Mouse (Mus musculus) forebrain, postnatal 0 days (tissue): ENCODE data around the gene Ccdc180. TPM values are rescaled to one million over a fixed set of nuclear protein-coding genes. Genes with fewer than 3 reads are reported as not detected.

ENCODE experiments used
- ATAC-seq: fragments of 200-750 bp; cut with Nextera tagmentation; 2 replicates; pipeline ENCODE4 v1.8.0; 2017; ENCODE audit warnings: mild to moderate bottlenecking, moderate library complexity
- DNase-seq: peaks from one replicate; pipeline ENCODE4 v3.0.0-alpha.2; 2015
- H3K27ac ChIP-seq: fragments of 300-500 bp; sonication (generic); 2 replicates; pipeline ENCODE4 v1.5.1; 2014; ENCODE audit warnings: low read depth, mild to moderate bottlenecking, antibody characterized with exemption, low read length, moderate library complexity, mixed read lengths
- H3K27me3 ChIP-seq: fragments of 300-500 bp; sonication (generic); 2 replicates; pipeline ENCODE4 v1.6.1; 2014; ENCODE audit warnings: mild to moderate bottlenecking, low read length, mixed read lengths; ENCODE audit not compliant: insufficient read depth
- H3K36me3 ChIP-seq: fragments of 300-500 bp; sonication (generic); 2 replicates; pipeline ENCODE4 v1.6.1; 2014; ENCODE audit warnings: mild to moderate bottlenecking, moderate library complexity; ENCODE audit not compliant: insufficient read depth
- H3K4me1 ChIP-seq: fragments of 300-500 bp; sonication (generic); 2 replicates; pipeline ENCODE4 v1.6.1; 2014; ENCODE audit warnings: antibody characterized with exemption; ENCODE audit not compliant: insufficient read depth
- H3K4me2 ChIP-seq: fragments of 300-500 bp; sonication (generic); 2 replicates; pipeline ENCODE4 v1.6.1; 2014; ENCODE audit warnings: low read depth, mild to moderate bottlenecking, moderate library complexity
- H3K4me3 ChIP-seq: fragments of 300-500 bp; sonication (generic); 2 replicates; pipeline ENCODE4 v1.5.1; 2014; ENCODE audit warnings: low read depth, low read length, mixed read lengths
- H3K9ac ChIP-seq: fragments of 300-500 bp; sonication (generic); 2 replicates; pipeline ENCODE4 v1.6.1; 2014; ENCODE audit warnings: mild to moderate bottlenecking
- H3K9me3 ChIP-seq: fragments of 300-500 bp; sonication (generic); 2 replicates; pipeline ENCODE4 v1.6.1; 2016; ENCODE audit warnings: low read length
- CTCF ChIP-seq: sonication (generic); IDR thresholded peaks from 2 replicates; pipeline ENCODE4 v1.5.1; 2016; ENCODE audit warnings: antibody characterized with exemption, control low read depth, low read depth
- WGBS: fragments of 180-500 bp; shearing (Covaris S2); extraction: QIAGEN DNeasy Blood & Tissue Kit; methylation state at CpG from one replicate; pipeline ENCODE4 v1.1.7; 2014; 5-methylcytosine and 5-hydroxymethylcytosine counted together
- polyA plus RNA-seq: library from polyadenylated mRNA; unstranded; fragments of >200 nt; fragmentation: Nextera tagmentation; extraction: Ambion mirVana; gene quantifications from 2 replicates; pipeline ENCODE4 v1.2.1, GENCODE M21; 2015
- total RNA-seq: library from RNA; depleted of rRNA; stranded (reverse); fragments of >200 nt; gene quantifications from 2 replicates; pipeline ENCODE4 v1.2.3, GENCODE M21; 2014

The Ccdc180 gene
- total and polyA plus RNA-seq, 2 experiments from 2014 or later: 0.51 to 0.76 TPM

DNA sequence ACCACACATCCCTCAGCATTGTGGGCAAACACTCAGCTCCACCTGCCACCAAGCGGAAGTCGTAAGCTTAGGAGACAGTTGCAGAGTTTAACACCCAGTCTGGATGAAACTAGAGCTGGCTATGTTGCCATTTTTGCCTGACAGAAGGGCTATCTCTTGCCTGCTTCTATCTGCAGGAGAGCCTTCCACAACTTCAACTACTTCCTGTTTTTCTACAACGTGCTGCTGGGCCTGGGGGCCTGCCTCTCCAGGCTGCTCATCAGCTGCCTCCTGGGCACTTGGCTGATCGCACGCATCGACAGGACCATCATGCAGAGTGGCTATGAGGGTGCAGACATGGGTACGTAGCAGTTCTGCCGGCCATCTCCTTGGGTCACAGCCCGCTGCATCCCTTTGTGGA is 7.6 kb upstream of the Ccdc180 start:
- no peak for DNase-seq
- WGBS: 90% methylated on average over 9 of the region's 9 CpGs
- TF ChIP-seq CTCF: no peak

GRCm38 (mm10) chr4:45883250-45883649 is 6.9 kb upstream of the Ccdc180 start:
- Histone ChIP-seq H3K4me3 (no peak overlapping the region), H3K36me3 (no peaks in the 10 kb centered on the region), H3K27me3 (no peaks in the 10 kb centered on the region), H3K9ac (no peak overlapping the region), H3K9me3 (no peaks in the 10 kb centered on the region), H3K27ac (no peak overlapping the region), H3K4me1 (no peaks in the 10 kb centered on the region), H3K4me2 (no peak overlapping the region)
- no peak for TF ChIP-seq CTCF
- 94% methylated on average over 16 of the region's 16 CpGs for WGBS
- no peak for DNase-seq
- no peak for ATAC-seq

More for the DNA sequence above, 7.6 kb upstream of the Ccdc180 start:
- Histone ChIP-seq H3K4me1 (no peaks in the 10 kb centered on the region), H3K9me3 (no peaks in the 10 kb centered on the region), H3K27ac (no peak overlapping the region), H3K4me3 (no peak overlapping the region), H3K4me2 (no peak overlapping the region), H3K9ac (no peak overlapping the region), H3K36me3 (no peaks in the 10 kb centered on the region), H3K27me3 (no peaks in the 10 kb centered on the region)
- no peak for ATAC-seq

DNA sequence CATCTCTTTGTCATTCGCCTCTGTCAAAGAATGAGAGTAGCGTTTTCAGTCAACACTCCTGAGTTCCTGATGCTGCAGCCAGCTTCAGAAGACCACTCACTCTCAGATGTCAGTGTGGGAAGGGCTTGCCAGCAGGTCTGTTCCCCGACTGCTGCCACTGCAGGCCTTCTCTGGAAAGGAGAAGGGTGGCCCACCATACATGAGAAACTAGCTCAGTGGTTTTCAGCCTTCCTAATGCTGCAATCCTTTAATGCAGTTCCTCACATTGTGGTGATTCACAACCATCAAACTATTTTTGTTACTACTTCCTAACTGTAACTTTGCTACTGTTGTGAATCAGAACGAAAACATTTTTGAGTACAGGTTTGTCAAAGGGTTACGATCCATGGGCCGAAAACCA is 616 bp upstream of the Ccdc180 start:
- 51% methylated on average over 6 of the region's 6 CpGs for WGBS
- Histone ChIP-seq H3K4me1 (peaks cover 6% of the 10 kb centered on the region; the same call in 1 of the 2 replicates), H3K4me2 (no peak overlapping the region), H3K36me3 (no peaks in the 10 kb centered on the region), H3K4me3 (no peak overlapping the region), H3K27ac (no peak overlapping the region), H3K9me3 (no peaks in the 10 kb centered on the region), H3K27me3 (no peaks in the 10 kb centered on the region), H3K9ac (no peak overlapping the region)
- no peak for TF ChIP-seq CTCF
- ATAC-seq: no peak
- DNase-seq: no peak

GRCm38 (mm10) chr4:45896425-45897081 is 6.5 kb downstream of the Ccdc180 start:
- ATAC-seq (no peak), DNase-seq (no peak)
- Histone ChIP-seq H3K36me3 (no peaks in the 10 kb centered on the region), H3K4me3 (no peak overlapping the region), H3K4me1 (no peaks in the 10 kb centered on the region), H3K27me3 (no peaks in the 10 kb centered on the region), H3K4me2 (no peak overlapping the region), H3K9me3 (no peaks in the 10 kb centered on the region), H3K9ac (no peak overlapping the region), H3K27ac (no peak overlapping the region)
- TF ChIP-seq CTCF: no peak
- 19% methylated on average over 16 of the region's 16 CpGs for WGBS

GRCm38 (mm10) chr4:45898413-45898812 is 8.3 kb downstream of the Ccdc180 start:
- no peaks in the 10 kb centered on the region for H3K9me3 ChIP-seq
- H3K4me3 ChIP-seq: no peak overlapping the region
- TF ChIP-seq CTCF: no peak
- no peaks in the 10 kb centered on the region for H3K27me3 ChIP-seq
- WGBS: 61% methylated on average over 5 of the region's 5 CpGs
- no peak overlapping the region for H3K9ac ChIP-seq
- no peaks in the 10 kb centered on the region for H3K36me3 ChIP-seq
- H3K27ac ChIP-seq: no peak overlapping the region
- DNase-seq (no peak), ATAC-seq (no peak)
- no peaks in the 10 kb centered on the region for H3K4me1 ChIP-seq
- H3K4me2 ChIP-seq: no peak overlapping the region

- no peak for DNase-seq
- Histone ChIP-seq H3K4me1 (no peaks in the 10 kb centered on the region), H3K36me3 (no peaks in the 10 kb centered on the region), H3K4me3 (no peak overlapping the region), H3K27ac (no peak overlapping the region), H3K9ac (no peak overlapping the region), H3K9me3 (no peaks in the 10 kb centered on the region), H3K4me2 (no peak overlapping the region), H3K27me3 (no peaks in the 10 kb centered on the region)
- no peak for TF ChIP-seq CTCF
- no peak for ATAC-seq
- 91% methylated on average over 13 of the region's 13 CpGs for WGBS
Observed at GRCm38 (mm10) chr4:45909256-45909655, 19.2 kb downstream of the Ccdc180 start.

DNA sequence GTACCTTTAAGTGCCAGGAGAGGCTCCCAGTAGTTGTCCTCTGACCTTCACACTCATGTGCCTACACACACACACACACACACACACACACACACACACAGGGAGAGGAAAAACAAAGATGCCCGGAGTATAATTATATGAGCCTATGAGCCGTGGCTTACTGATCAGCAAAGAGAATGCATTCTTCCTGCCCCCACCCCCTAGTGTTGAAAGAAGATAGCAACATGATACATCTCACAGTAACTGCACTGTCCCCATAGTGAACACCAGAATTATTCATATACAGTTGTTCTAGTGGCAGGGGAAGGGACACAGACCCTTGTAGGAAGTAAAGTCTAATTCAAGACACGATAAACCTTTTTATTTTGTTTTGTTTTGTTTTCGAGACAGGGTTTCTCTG is 19.8 kb downstream of the Ccdc180 start:
- 82% methylated on average over 4 of the region's 4 CpGs for WGBS
- no peak; the same call in 1 of the 2 replicates for TF ChIP-seq CTCF
- H3K9me3 ChIP-seq: no peaks in the 10 kb centered on the region

More for the DNA sequence above, 19.8 kb downstream of the Ccdc180 start:
- Histone ChIP-seq H3K9ac (no peak overlapping the region), H3K4me2 (no peak overlapping the region), H3K4me1 (no peaks in the 10 kb centered on the region), H3K4me3 (no peak overlapping the region), H3K27me3 (no peaks in the 10 kb centered on the region), H3K27ac (no peak overlapping the region), H3K36me3 (no peaks in the 10 kb centered on the region)
- ATAC-seq (no peak), DNase-seq (no peak)
